Mouse (Mus musculus) CH12.LX (cell line): ENCODE data around the gene Gramd1b. TPM values are rescaled to one million over a fixed set of nuclear protein-coding genes. Genes with fewer than 3 reads are reported as not detected.

ENCODE experiments used
- DNase-seq: peaks from one replicate; pipeline ENCODE4 v3.0.0-alpha.2; 2013; ENCODE audit errors: extremely low read depth
- H3K27ac ChIP-seq: 2 replicates; pipeline ENCODE4 v1.5.1; 2012; ENCODE audit warnings: low read depth, mild to moderate bottlenecking, control low read depth, moderate library complexity; ENCODE audit not compliant: insufficient read depth
- H3K27me3 ChIP-seq: replicated peaks from 2 replicates; pipeline ENCODE3; 2012; ENCODE audit warnings: inconsistent platforms
- H3K36me3 ChIP-seq, 2 experiments: replicated peaks in 1 of 2; 2 replicates each; pipeline versions ENCODE3 to v1.6.1; 2012; ENCODE audit warnings: inconsistent platforms in 1 of 2, low read length in 1 of 2, mild to moderate bottlenecking in 1 of 2, mixed read lengths in 1 of 2, moderate library complexity in 1 of 2; ENCODE audit not compliant: control insufficient read depth in 1 of 2, insufficient read depth in 1 of 2
- H3K4me1 ChIP-seq, 2 experiments: 2 replicates each; pipeline ENCODE4 v1.6.1; 2012; ENCODE audit warnings: inconsistent platforms in 1 of 2, moderate library complexity in 1 of 2; ENCODE audit not compliant: insufficient read depth in 2 of 2, control insufficient read depth in 1 of 2
- H3K4me2 ChIP-seq: 2 replicates; pipeline ENCODE4 v1.6.1; 2012; ENCODE audit warnings: low read depth, mild to moderate bottlenecking, control low read depth; ENCODE audit not compliant: poor library complexity, insufficient read depth, severe bottlenecking
- H3K4me3 ChIP-seq, 3 experiments: fragments of 150-350 bp in 1 of 3; sonication (generic) in 1 of 3; replicated peaks in 1 of 3; 2 replicates each; pipeline versions ENCODE3 to v1.5.1; 2011 to 2012; ENCODE audit warnings: low read depth in 2 of 3, low read length in 2 of 3, mild to moderate bottlenecking in 2 of 3, moderate library complexity in 2 of 3, control low read depth in 1 of 3, improper control_type of control experiment in 1 of 3, inconsistent platforms in 1 of 3, mixed read lengths in 1 of 3; ENCODE audit not compliant: poor library complexity in 1 of 3
- H3K79me2 ChIP-seq: replicated peaks from 2 replicates; pipeline ENCODE4 v1.6.1; 2012; ENCODE audit warnings: mild to moderate bottlenecking, moderate library complexity; ENCODE audit not compliant: control insufficient read depth, poor library complexity, insufficient read depth, severe bottlenecking; ENCODE audit errors: extremely low read depth
- H3K9ac ChIP-seq: 2 replicates; pipeline ENCODE4 v1.6.1; 2012; ENCODE audit warnings: low read depth, mild to moderate bottlenecking, control low read depth, moderate library complexity; ENCODE audit not compliant: insufficient read depth
- H3K9me3 ChIP-seq: replicated peaks from 2 replicates; pipeline ENCODE3; 2012; ENCODE audit warnings: low read length, inconsistent platforms, mixed read lengths
- BHLHE40 ChIP-seq: IDR thresholded peaks from 2 replicates; pipeline ENCODE4 v1.6.1; 2011; ENCODE audit warnings: mild to moderate bottlenecking, low read depth, low read length, improper control_type of control experiment
- CHD1 ChIP-seq: IDR thresholded peaks from 2 replicates; pipeline ENCODE4 v1.6.1; 2012; ENCODE audit warnings: low read depth, low read length, improper control_type of control experiment, inconsistent platforms
- CTCF ChIP-seq, 2 experiments: IDR thresholded peaks in 1 of 2; conservative IDR thresholded peaks in 1 of 2; 2 replicates each; pipeline ENCODE4 v1.5.1; 2011 to 2012; ENCODE audit warnings: low read depth in 2 of 2, low read length in 2 of 2, improper control_type of control experiment in 1 of 2, inconsistent platforms in 1 of 2, mild to moderate bottlenecking in 1 of 2, moderate library complexity in 1 of 2
- ELF1 ChIP-seq: IDR thresholded peaks from 2 replicates; pipeline ENCODE4 v1.6.1; 2014; ENCODE audit warnings: low read depth, mild to moderate bottlenecking, inconsistent platforms, low read length, improper control_type of control experiment
- ETS1 ChIP-seq: conservative IDR thresholded peaks from 2 replicates; pipeline ENCODE4 v1.6.1; 2012; ENCODE audit warnings: low read depth, mild to moderate bottlenecking, inconsistent platforms, low read length, improper control_type of control experiment, moderate library complexity
- JUND ChIP-seq: conservative IDR thresholded peaks from 2 replicates; pipeline ENCODE4 v1.6.1; 2011; ENCODE audit warnings: low read depth, low read length, improper control_type of control experiment
- MAFK ChIP-seq: IDR thresholded peaks from 2 replicates; pipeline ENCODE4 v1.6.1; 2011; ENCODE audit warnings: low read length, improper control_type of control experiment; ENCODE audit not compliant: insufficient replicate concordance
- MAX ChIP-seq: IDR thresholded peaks from 2 replicates; pipeline ENCODE4 v1.6.1; 2011; ENCODE audit warnings: low read length, improper control_type of control experiment
- MAZ ChIP-seq: IDR thresholded peaks from 2 replicates; pipeline ENCODE4 v1.6.1; 2012; ENCODE audit warnings: low read depth, mild to moderate bottlenecking, inconsistent platforms, low read length, improper control_type of control experiment, moderate library complexity
- MEF2A ChIP-seq: IDR thresholded peaks from 2 replicates; pipeline ENCODE4 v1.6.1; 2014; ENCODE audit warnings: low read depth, mild to moderate bottlenecking, inconsistent platforms, low read length, improper control_type of control experiment, borderline replicate concordance
- MXI1 ChIP-seq: IDR thresholded peaks from 2 replicates; pipeline ENCODE4 v1.6.1; 2011; ENCODE audit warnings: mild to moderate bottlenecking, low read depth, low read length, improper control_type of control experiment
- MYC ChIP-seq: IDR thresholded peaks from 2 replicates; pipeline ENCODE4 v1.6.1; 2011; ENCODE audit warnings: low read depth, mild to moderate bottlenecking, improper control_type of control experiment, low read length
- NELFE ChIP-seq: IDR thresholded peaks from 2 replicates; pipeline ENCODE4 v1.6.1; 2011; ENCODE audit warnings: low read depth, low read length, improper control_type of control experiment
- POLR2A ChIP-seq: IDR thresholded peaks from 2 replicates; pipeline ENCODE4 v1.6.1; 2011; ENCODE audit warnings: low read depth, mild to moderate bottlenecking, improper control_type of control experiment, low read length
- POLR2AphosphoS2 ChIP-seq: IDR thresholded peaks from 2 replicates; pipeline ENCODE4 v1.6.1; 2011; ENCODE audit warnings: low read depth, low read length, improper control_type of control experiment
- RAD21 ChIP-seq: IDR thresholded peaks from 2 replicates; pipeline ENCODE4 v1.6.1; 2011; ENCODE audit warnings: low read depth, mild to moderate bottlenecking, low read length, improper control_type of control experiment, moderate library complexity
- RCOR1 ChIP-seq: conservative IDR thresholded peaks from 2 replicates; pipeline ENCODE4 v1.6.1; 2012; ENCODE audit warnings: low read depth, mild to moderate bottlenecking, inconsistent platforms, low read length, improper control_type of control experiment
- SIN3A ChIP-seq: IDR thresholded peaks from 2 replicates; pipeline ENCODE4 v1.6.1; 2012; ENCODE audit warnings: low read length, improper control_type of control experiment, inconsistent platforms
- UBTF ChIP-seq: IDR thresholded peaks from 2 replicates; pipeline ENCODE4 v1.6.1; 2012; ENCODE audit warnings: low read depth, mild to moderate bottlenecking, inconsistent platforms, low read length, improper control_type of control experiment, moderate library complexity
- USF2 ChIP-seq: conservative IDR thresholded peaks from 2 replicates; pipeline ENCODE4 v1.6.1; 2011; ENCODE audit warnings: low read depth, low read length, improper control_type of control experiment
- ZMIZ1 ChIP-seq: IDR thresholded peaks from 2 replicates; pipeline ENCODE4 v1.6.1; 2012; ENCODE audit warnings: low read depth, mild to moderate bottlenecking, inconsistent platforms, low read length, improper control_type of control experiment
- ZNF384 ChIP-seq: IDR thresholded peaks from 2 replicates; pipeline ENCODE4 v1.6.1; 2012; ENCODE audit warnings: low read depth, low read length, improper control_type of control experiment, inconsistent platforms
- dilution Hi-C: fragments of 300-500 bp; cut with MboI; formaldehyde crosslinking; loops from 2 replicates; pipeline ENCODE4 v1.14.3; 2020; ENCODE audit warnings: low sequenced_read_pairs; ENCODE audit not compliant: extremely low pct_unique_long_range_greater_than_20kb, extremely low pct_ligation_motif_present
- in situ Hi-C: fragments of 300-500 bp; cut with MboI; formaldehyde crosslinking; loops from 3 replicates; pipeline ENCODE4 v1.14.3; 2019; ENCODE audit warnings: low sequenced_read_pairs, low pct_ligation_motif_present, low pct_unique_long_range_greater_than_20kb, mixed read lengths
- polyA plus RNA-seq: library from polyadenylated mRNA; unstranded; fragments of >175 nt; gene quantifications from 2 replicates; pipeline ENCODE4 v1.2.1, GENCODE M21; 2012; ENCODE audit warnings: low read depth; ENCODE audit not compliant: insufficient read length
- total RNA-seq, 2 experiments: library from RNA; depleted of rRNA; stranded (reverse); fragments of 300-350 nt in 1 of 2; fragments of >200 nt in 1 of 2; gene quantifications; 2 replicates each; pipeline ENCODE4 v1.2.3; 2012 to 2014

Gene Gramd1b
- total and polyA plus RNA-seq, 3 experiments = 13.3 to 40.8 (median 16.7) TPM

DNA sequence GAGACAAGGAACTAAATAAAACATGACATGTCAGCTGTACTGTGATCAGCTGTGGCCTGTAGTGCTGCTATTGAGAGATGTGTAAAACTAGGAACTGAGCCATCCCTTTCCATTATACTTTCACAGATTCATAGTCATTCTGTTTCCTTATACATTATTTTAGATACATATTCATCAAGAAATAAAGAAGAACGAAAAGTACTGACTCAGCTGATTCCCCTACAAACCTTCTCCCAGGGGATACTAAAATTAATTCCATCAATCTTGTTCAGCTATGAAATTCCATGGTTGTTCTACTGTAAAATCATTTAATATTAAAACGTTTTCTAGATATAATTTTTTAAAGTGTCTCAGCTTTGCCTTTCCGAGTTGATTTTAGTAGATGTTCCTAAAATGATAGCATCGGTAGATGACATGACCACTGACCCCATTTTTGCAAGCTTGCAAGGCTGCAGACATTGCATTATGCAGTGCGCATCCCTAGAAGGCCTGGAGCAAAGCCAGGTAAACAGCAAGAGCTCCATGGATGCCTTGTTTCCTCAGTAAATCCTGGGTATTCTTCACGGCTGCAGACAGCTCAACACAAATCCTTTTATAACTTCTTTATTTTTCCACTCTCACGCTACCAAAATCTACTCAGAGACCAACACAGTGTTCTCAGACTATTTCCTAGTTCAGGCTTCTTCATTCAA is 285.1 kb downstream of the Gramd1b start:
- Histone ChIP-seq H3K9ac (no peak overlapping the region), H3K4me3 (no peak overlapping the region), H3K36me3 (no peaks in the 10 kb centered on the region), H3K79me2 (no peaks in the 10 kb centered on the region), H3K9me3 (peaks cover 4% of the 10 kb centered on the region), H3K4me2 (no peak overlapping the region)
- in situ Hi-C loops (loop anchor here (25.0 kb wide), 1 partner anchor 341 kb away; no protein-coding TSS in a partner anchor), dilution Hi-C loops (no loop called here)
- TF ChIP-seq RAD21 (no peak), POLR2A (no peak), USF2 (no peak), CHD1 (no peak), MAFK (peak; percentile 55; the same call in 1 of the 2 replicates), NELFE (no peak), MEF2A (no peak), ETS1 (no peak), JUND (no peak)
- TF ChIP-seq, all 38 proteins: peak for 1
- no peak for DNase-seq
- no peaks in the 10 kb centered on the region; a peak in 1 of 4 replicates for H3K4me1 ChIP-seq
- no peaks in the 10 kb centered on the region for H3K27me3 ChIP-seq
- no peak overlapping the region for H3K27ac ChIP-seq

DNA sequence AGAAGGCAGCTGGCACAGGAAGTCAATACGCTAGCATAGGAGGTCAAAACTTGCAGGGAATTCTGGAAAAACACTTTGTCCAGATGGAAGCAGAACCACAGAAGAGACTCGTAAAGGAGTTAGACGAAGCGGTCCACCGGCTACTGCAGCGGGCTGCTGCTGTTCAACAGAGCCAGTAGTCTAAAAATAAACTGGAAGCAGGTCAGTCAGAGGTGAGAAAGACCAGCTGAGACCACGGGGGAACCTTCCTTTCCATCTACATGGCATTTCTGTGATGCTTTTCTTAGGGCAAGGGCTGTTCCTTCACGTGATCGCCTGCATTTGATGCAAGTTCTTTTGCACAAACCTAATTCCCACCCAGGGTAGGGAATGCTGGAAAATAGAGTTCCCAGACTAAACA is 285.7 kb downstream of the Gramd1b start:
- in situ Hi-C loops (loop anchor here (25.0 kb wide), 1 partner anchor 342 kb away; no protein-coding TSS in a partner anchor), dilution Hi-C loops (no loop called here)
- H3K27ac ChIP-seq = no peak overlapping the region
- no peak overlapping the region for H3K4me2 ChIP-seq
- H3K27me3 ChIP-seq = no peaks in the 10 kb centered on the region
- H3K79me2 ChIP-seq = no peaks in the 10 kb centered on the region
- H3K4me3 ChIP-seq = no peak overlapping the region
- TF ChIP-seq MAZ (no peak), ZNF384 (no peak), POLR2AphosphoS2 (no peak), ELF1 (no peak), ETS1 (no peak), MYC (no peak), CHD1 (no peak), POLR2A (no peak), MAX (no peak), CTCF (conservative IDR thresholded peaks at IDR 0.05 in 1 of 2, IDR thresholded peaks at IDR 0.05 in 1 of 2; ENCODE audit: low read depth in 2 of 2, low read length in 2 of 2) (no peak), SIN3A (no peak), USF2 (no peak), UBTF (no peak), MXI1 (no peak), RAD21 (no peak), MEF2A (no peak), ZMIZ1 (no peak), BHLHE40 (no peak), MAFK (no peak), RCOR1 (no peak)
- DNase-seq = no peak
- peaks cover 4% of the 10 kb centered on the region for H3K9me3 ChIP-seq
- H3K4me1 ChIP-seq = no peaks in the 10 kb centered on the region; a peak in 1 of 4 replicates
- no peak overlapping the region for H3K9ac ChIP-seq
- no peaks in the 10 kb centered on the region for H3K36me3 ChIP-seq

Other genes starting within 250 kb of the Gramd1b start
- not detected in 2 replicates for gene Gm21915, start 139.2 kb upstream of the Gramd1b start, total RNA-seq (2012; rRNA removed)
- gene Gm21915, start 139.2 kb upstream of the Gramd1b start, total RNA-seq (2014; rRNA removed) = not detected in 2 replicates
- not detected in 2 replicates for gene Gm21915, start 139.2 kb upstream of the Gramd1b start, polyA plus RNA-seq
- not detected in 2 replicates for gene Clmp, start 154.6 kb upstream of the Gramd1b start, total RNA-seq (2012; rRNA removed)
- not detected in 2 replicates for gene Clmp, start 154.6 kb upstream of the Gramd1b start, total RNA-seq (2014; rRNA removed)
- gene Clmp, start 154.6 kb upstream of the Gramd1b start, polyA plus RNA-seq = not detected in 2 replicates